Mouse (Mus musculus) liver, embryonic 14.5 days (tissue): ENCODE results near the gene 4931440F15Rik. TPM values are rescaled to one million over a fixed set of nuclear protein-coding genes. Genes with fewer than 3 reads are reported as not detected.

ENCODE experiments used
- ATAC-seq: fragments of 200-750 bp; cut with Nextera tagmentation; 2 replicates; pipeline ENCODE4 v1.8.0; 2017; ENCODE audit warnings: moderate number of reproducible peaks, mild to moderate bottlenecking, moderate library complexity; ENCODE audit not compliant: insufficient read depth
- DNase-seq, 3 experiments: peaks; one replicate each; pipeline ENCODE4 v3.0.0-alpha.2; 2012 to 2013; ENCODE audit warnings: low read depth in 3 of 3, low spot score in 3 of 3
- H3K27ac ChIP-seq: fragments of 300-500 bp; sonication (generic); 2 replicates; pipeline ENCODE4 v1.5.1; 2014; ENCODE audit warnings: moderate library complexity, mild to moderate bottlenecking, control low read depth, inconsistent platforms
- H3K27me3 ChIP-seq: fragments of 300-500 bp; sonication (generic); 2 replicates; pipeline ENCODE4 v1.6.1; 2014; ENCODE audit warnings: mild to moderate bottlenecking, low read length, moderate library complexity; ENCODE audit not compliant: control insufficient read depth, insufficient read depth
- H3K36me3 ChIP-seq: fragments of 300-500 bp; sonication (generic); replicated peaks from 2 replicates; pipeline ENCODE4 v1.6.1; 2014; ENCODE audit warnings: low read depth; ENCODE audit not compliant: control insufficient read depth, insufficient read depth
- H3K4me1 ChIP-seq, 2 experiments: fragments of 200-500 bp in 1 of 2; fragments of 300-500 bp in 1 of 2; sonication (generic) in 1 of 2; replicated peaks; 2 replicates each; pipeline ENCODE4 v1.6.1; 2012 to 2014; ENCODE audit warnings: antibody characterized with exemption in 1 of 2, inconsistent platforms in 1 of 2, low read length in 1 of 2; ENCODE audit not compliant: control insufficient read depth in 2 of 2, insufficient read depth in 2 of 2
- H3K4me2 ChIP-seq: fragments of 300-500 bp; sonication (generic); 2 replicates; pipeline ENCODE4 v1.6.1; 2014; ENCODE audit warnings: low read depth, mild to moderate bottlenecking, control low read depth, moderate library complexity
- H3K4me3 ChIP-seq, 2 experiments: fragments of 200-500 bp in 1 of 2; fragments of 300-500 bp in 1 of 2; sonication (generic) in 1 of 2; 2 replicates each; pipeline ENCODE4 v1.5.1; 2012 to 2014; ENCODE audit warnings: low read depth in 2 of 2, low read length in 2 of 2, mild to moderate bottlenecking in 2 of 2, control low read depth in 1 of 2, inconsistent platforms in 1 of 2, moderate library complexity in 1 of 2; ENCODE audit not compliant: insufficient read depth in 1 of 2
- H3K9ac ChIP-seq: fragments of 300-500 bp; sonication (generic); replicated peaks from 2 replicates; pipeline ENCODE4 v1.6.1; 2014; ENCODE audit warnings: mild to moderate bottlenecking, control low read depth, moderate library complexity
- H3K9me3 ChIP-seq: fragments of 300-500 bp; sonication (generic); 2 replicates; pipeline ENCODE4 v1.6.1; 2016; ENCODE audit warnings: low read length, mixed read lengths; ENCODE audit not compliant: control insufficient read depth
- CTCF ChIP-seq: IDR thresholded peaks from 2 replicates; pipeline ENCODE4 v1.5.1; 2016; ENCODE audit warnings: antibody characterized with exemption, low read depth, control low read depth
- EP300 ChIP-seq: IDR thresholded peaks from 2 replicates; pipeline ENCODE4 v1.6.1; 2016; ENCODE audit warnings: antibody characterized with exemption, low read depth
- WGBS: fragments of 180-500 bp; shearing (Covaris S2); extraction: QIAGEN DNeasy Blood & Tissue Kit; methylation state at CpG from one replicate; pipeline ENCODE4 v1.1.7; 2014; ENCODE audit not compliant: insufficient replicate concordance; 5-methylcytosine and 5-hydroxymethylcytosine counted together
- polyA plus RNA-seq, 2 experiments: library from polyadenylated mRNA; depleted of rRNA in 1 of 2; stranded (reverse) in 1 of 2; unstranded in 1 of 2; fragments of >200 nt; fragmentation: Nextera tagmentation in 1 of 2; extraction: Ambion mirVana in 1 of 2; gene quantifications; 2 replicates each; pipeline versions ENCODE4 v1.2.1 to v1.2.3; 2012 to 2014

The 4931440F15Rik gene
- polyA plus RNA-seq, 2 experiments: 0.13 to 0.20 TPM

- Histone ChIP-seq H3K4me1 (peaks cover 0 to 5% of the 10 kb centered on the region in 2 experiments; a peak in 2 of 4 replicates), H3K9ac (no peak overlapping the region), H3K4me3 (no peak overlapping the region), H3K4me2 (no peak overlapping the region), H3K27me3 (no peaks in the 10 kb centered on the region; the same call in 1 of the 2 replicates), H3K9me3 (no peaks in the 10 kb centered on the region), H3K27ac (no peak overlapping the region), H3K36me3 (no peaks in the 10 kb centered on the region)
- no peak for TF ChIP-seq EP300
- TF ChIP-seq CTCF: no peak
- WGBS: 52% methylated on average over 2 of the region's 2 CpGs
- ATAC-seq (peak; percentile 19; the same call in 1 of the 2 replicates), DNase-seq (no peak)
Observed at GRCm38 (mm10) chr11:29790796-29791195, 34.7 kb downstream of the 4931440F15Rik start.

GRCm38 (mm10) chr11:29788921-29789638 lies 36.4 kb downstream of the 4931440F15Rik start:
- no peak for DNase-seq
- no peaks in the 10 kb centered on the region for H3K36me3 ChIP-seq
- H3K4me3 ChIP-seq: no peak overlapping the region
- H3K4me1 ChIP-seq: peaks cover 0 to 5% of the 10 kb centered on the region in 2 experiments; a peak in 2 of 4 replicates
- no peak overlapping the region for H3K4me2 ChIP-seq
- H3K9ac ChIP-seq: no peak overlapping the region
- no peaks in the 10 kb centered on the region for H3K27me3 ChIP-seq
- ATAC-seq: peak; percentile 34; the same call in 1 of the 2 replicates
- H3K9me3 ChIP-seq: no peaks in the 10 kb centered on the region
- no peak overlapping the region for H3K27ac ChIP-seq
- TF ChIP-seq CTCF: no peak
- no peak for TF ChIP-seq EP300
- WGBS: 56% methylated on average over 6 of the region's 6 CpGs

- Histone ChIP-seq H3K27me3 (no peaks in the 10 kb centered on the region), H3K4me3 (no peak overlapping the region), H3K4me2 (no peak overlapping the region), H3K4me1 (peaks cover 0 to 5% of the 10 kb centered on the region in 2 experiments; a peak in 2 of 4 replicates), H3K36me3 (no peaks in the 10 kb centered on the region), H3K27ac (no peak overlapping the region), H3K9me3 (no peaks in the 10 kb centered on the region), H3K9ac (no peak overlapping the region)
- ATAC-seq (no peak), DNase-seq (no peak)
- 46% methylated on average over 1 of the region's 1 CpGs for WGBS
- TF ChIP-seq CTCF (no peak), EP300 (no peak)
Observed at GRCm38 (mm10) chr11:29788499-29788898, 37.0 kb downstream of the 4931440F15Rik start.

- H3K27me3 ChIP-seq: no peaks in the 10 kb centered on the region
- peaks cover 0 to 5% of the 10 kb centered on the region in 2 experiments; a peak in 2 of 4 replicates for H3K4me1 ChIP-seq
- no peaks in the 10 kb centered on the region for H3K36me3 ChIP-seq
- no peak overlapping the region for H3K9ac ChIP-seq
- no peak overlapping the region for H3K4me2 ChIP-seq
- DNase-seq (no peak), ATAC-seq (peak; percentile 17; the same call in 1 of the 2 replicates)
- H3K4me3 ChIP-seq: no peak overlapping the region
- H3K27ac ChIP-seq: no peak overlapping the region
- TF ChIP-seq CTCF (no peak), EP300 (no peak)
- H3K9me3 ChIP-seq: no peaks in the 10 kb centered on the region
- 17% methylated on average over 5 of the region's 5 CpGs for WGBS
Observed at GRCm38 (mm10) chr11:29787473-29787872, 38.0 kb downstream of the 4931440F15Rik start.

GRCm38 (mm10) chr11:29786583-29787219 lies 38.8 kb downstream of the 4931440F15Rik start:
- Histone ChIP-seq H3K27me3 (no peaks in the 10 kb centered on the region), H3K4me1 (peaks cover 0 to 5% of the 10 kb centered on the region in 2 experiments; a peak in 2 of 4 replicates), H3K9me3 (no peaks in the 10 kb centered on the region), H3K9ac (no peak overlapping the region), H3K4me2 (no peak overlapping the region), H3K27ac (no peak overlapping the region), H3K36me3 (no peaks in the 10 kb centered on the region), H3K4me3 (no peak overlapping the region)
- no peak for TF ChIP-seq EP300
- no peak for TF ChIP-seq CTCF
- DNase-seq (peak; percentile 11 to 31 (median 22)), ATAC-seq (peak; percentile 38; the same call in 1 of the 2 replicates)
- WGBS: 31% methylated on average over 6 of the region's 6 CpGs
